Comparison of ENCODE assay signal across 22 mouse cellular contexts in genomic region chr3:101952577-101952976, GRCm38 (mm10). TPM values are rescaled to one million over a fixed set of nuclear protein-coding genes. Genes with fewer than 3 reads are reported as not detected.
DNase-seq lines count a peak whose midpoint lies in the region; ATAC-seq and TF ChIP-seq lines count a peak whose summit lies in the region.
"Had no signal": no experiment of that assay in that cellular context is flagged by ENCODE, and none has a peak within 500 bp of the region (broad histone marks: within the 10 kb centered on the region; RNA-seq: fewer than 3 reads in every experiment).

No protein-coding gene starts in this region.

- no peak overlapping the region for H3K4me3 ChIP-seq in forebrain, embryonic 14.5 days (ENCODE audit: low read depth, low read length)
- no peak overlapping the region for H3K4me3 ChIP-seq in forebrain, embryonic 12.5 days (replicated peaks)
- no peak overlapping the region for H3K4me3 ChIP-seq in midbrain, embryonic 14.5 days (replicated peaks; ENCODE audit: low read depth, low read length)
- H3K4me3 ChIP-seq in midbrain, embryonic 11.5 days (ENCODE audit: low read depth, low read length), result no peak overlapping the region
- no peak overlapping the region for H3K4me3 ChIP-seq in cortical plate, adult 2 months (ENCODE audit: insufficient read depth, low read length)
- H3K4me3 ChIP-seq in neural tube, embryonic 14.5 days (ENCODE audit: low read depth, low read length), result no peak overlapping the region
- H3K4me3 ChIP-seq: limb, embryonic 15.5 days had no signal

- H3K27me3 ChIP-seq in forebrain, embryonic 14.5 days (replicated peaks; ENCODE audit: control insufficient read depth, insufficient read depth, low read length), result no peaks in the 10 kb centered on the region
- no peaks in the 10 kb centered on the region; the same call in 1 of the 2 replicates for H3K27me3 ChIP-seq in forebrain, embryonic 12.5 days
- H3K27me3 ChIP-seq in midbrain, embryonic 14.5 days (ENCODE audit: control insufficient read depth, insufficient read depth, low read length), result no peaks in the 10 kb centered on the region
- no peaks in the 10 kb centered on the region for H3K27me3 ChIP-seq in midbrain, embryonic 11.5 days (ENCODE audit: control insufficient read depth, insufficient read depth, low read length)
- H3K27me3 ChIP-seq in neural tube, embryonic 14.5 days (ENCODE audit: control insufficient read depth, insufficient read depth, low read length), result no peaks in the 10 kb centered on the region
- H3K27me3 ChIP-seq: limb, embryonic 15.5 days had no signal

- no peak overlapping the region for H3K4me2 ChIP-seq in forebrain, embryonic 14.5 days (ENCODE audit: low read length)
- no peak overlapping the region for H3K4me2 ChIP-seq in forebrain, embryonic 12.5 days
- H3K4me2 ChIP-seq in midbrain, embryonic 14.5 days (ENCODE audit: low read length), result no peak overlapping the region
- no peak overlapping the region for H3K4me2 ChIP-seq in midbrain, embryonic 11.5 days
- no peak overlapping the region for H3K4me2 ChIP-seq in neural tube, embryonic 14.5 days (ENCODE audit: low read depth, low read length)
- H3K4me2 ChIP-seq: limb, embryonic 15.5 days had no signal

- no peak overlapping the region for H3K9ac ChIP-seq in forebrain, embryonic 14.5 days (ENCODE audit: low read length)
- H3K9ac ChIP-seq in forebrain, embryonic 12.5 days, result no peak overlapping the region
- no peak overlapping the region for H3K9ac ChIP-seq in midbrain, embryonic 14.5 days (replicated peaks; ENCODE audit: low read length)
- no peak overlapping the region for H3K9ac ChIP-seq in midbrain, embryonic 11.5 days (ENCODE audit: low read length)
- H3K9ac ChIP-seq in neural tube, embryonic 14.5 days (replicated peaks; ENCODE audit: low read depth, low read length), result no peak overlapping the region
- H3K9ac ChIP-seq: limb, embryonic 15.5 days; liver, postnatal 0 days had no signal

- H3K9me3 ChIP-seq in forebrain, embryonic 14.5 days (replicated peaks; ENCODE audit: control insufficient read depth, low read length), result no peaks in the 10 kb centered on the region
- H3K9me3 ChIP-seq in forebrain, embryonic 12.5 days, result no peaks in the 10 kb centered on the region
- no peaks in the 10 kb centered on the region for H3K9me3 ChIP-seq in midbrain, embryonic 14.5 days (ENCODE audit: control insufficient read depth, low read length)
- H3K9me3 ChIP-seq in midbrain, embryonic 11.5 days (ENCODE audit: control insufficient read depth, low read length), result no peaks in the 10 kb centered on the region
- no peaks in the 10 kb centered on the region for H3K9me3 ChIP-seq in neural tube, embryonic 14.5 days (ENCODE audit: control insufficient read depth, low read length)
- H3K9me3 ChIP-seq: limb, embryonic 15.5 days had no signal

- H3K27ac ChIP-seq in forebrain, embryonic 14.5 days (ENCODE audit: low read depth, low read length), result no peak overlapping the region
- H3K27ac ChIP-seq in forebrain, embryonic 12.5 days, result no peak overlapping the region
- H3K27ac ChIP-seq in midbrain, embryonic 14.5 days (replicated peaks; ENCODE audit: low read depth, low read length), result 0 out of 2 replicates have a peak overlapping the region, but pooled peaks have one; percentile 32
- no peak overlapping the region for H3K27ac ChIP-seq in midbrain, embryonic 11.5 days (ENCODE audit: low read depth, low read length)
- no peak overlapping the region for H3K27ac ChIP-seq in cortical plate, adult 2 months (ENCODE audit: insufficient read depth, low read length)
- H3K27ac ChIP-seq in neural tube, embryonic 14.5 days (ENCODE audit: low read depth, low read length), result no peak overlapping the region
- H3K27ac ChIP-seq: limb, embryonic 15.5 days had no signal

- no peaks in the 10 kb centered on the region for H3K36me3 ChIP-seq in forebrain, embryonic 14.5 days (ENCODE audit: control insufficient read depth, insufficient read depth, low read length)
- H3K36me3 ChIP-seq in forebrain, embryonic 12.5 days (replicated peaks), result no peaks in the 10 kb centered on the region
- no peaks in the 10 kb centered on the region for H3K36me3 ChIP-seq in midbrain, embryonic 14.5 days (ENCODE audit: control insufficient read depth, insufficient read depth, low read length)
- H3K36me3 ChIP-seq in midbrain, embryonic 11.5 days (ENCODE audit: control insufficient read depth, insufficient read depth, low read length), result no peaks in the 10 kb centered on the region
- H3K36me3 ChIP-seq in neural tube, embryonic 14.5 days (ENCODE audit: control insufficient read depth, insufficient read depth, low read length), result no peaks in the 10 kb centered on the region
- H3K36me3 ChIP-seq: limb, embryonic 15.5 days had no signal

- ATAC-seq in forebrain, embryonic 14.5 days, result no peak; the same call in 1 of the 2 replicates
- no peak for ATAC-seq in forebrain, embryonic 12.5 days (ENCODE audit: low FRiP score)
- no peak for ATAC-seq in midbrain, embryonic 14.5 days (ENCODE audit: low FRiP score, low TSS enrichment)
- no peak for ATAC-seq in midbrain, embryonic 11.5 days (ENCODE audit: low FRiP score)
- peak; percentile 64; the same call in 1 of the 2 replicates for ATAC-seq in neural tube, embryonic 14.5 days (ENCODE audit: low read depth)
- ATAC-seq: liver, postnatal 0 days had no signal

- DNase-seq in forebrain, embryonic 14.5 days (ENCODE audit: low spot score), result peak; percentile 44
- peak; percentile 70 for DNase-seq in midbrain, embryonic 14.5 days
- DNase-seq in midbrain, embryonic 11.5 days (ENCODE audit: low spot score, missing footprints), result no peak
- no peak for DNase-seq in adrenal gland, postnatal 10 days
- no peak for DNase-seq in spleen, postnatal 36 days (ENCODE audit: low spot score in 2 of 2)
- DNase-seq: gastrocnemius, postnatal 25 days; kidney, adult 18-20 months; kidney, postnatal 10 days; liver, postnatal 0 days; lung, postnatal 14 days; right cerebral cortex, postnatal 14 days had no signal

- TF ChIP-seq POLR2A in cortical plate, adult 2 months (IDR thresholded peaks at IDR 0.05; ENCODE audit: extremely low read depth, insufficient read depth, low read length), result no peak

- peak; percentile 18; the same call in 1 of the 2 replicates for TF ChIP-seq CTCF in cortical plate, adult 2 months (IDR thresholded peaks at IDR 0.05; ENCODE audit: extremely low read depth, insufficient read depth, low read length)

- H3K4me1 ChIP-seq in forebrain, embryonic 14.5 days (ENCODE audit: control insufficient read depth, insufficient read depth, low read length), result peaks cover 8% of the 10 kb centered on the region
- H3K4me1 ChIP-seq in forebrain, embryonic 12.5 days, result no peaks in the 10 kb centered on the region
- 0 out of 2 replicates have a peak, but pooled peaks cover 3% of the 10 kb centered on the region for H3K4me1 ChIP-seq in midbrain, embryonic 14.5 days (ENCODE audit: control insufficient read depth, insufficient read depth, low read length)
- H3K4me1 ChIP-seq in midbrain, embryonic 11.5 days (ENCODE audit: control insufficient read depth, insufficient read depth, low read length), result no peaks in the 10 kb centered on the region
- H3K4me1 ChIP-seq in cortical plate, adult 2 months (ENCODE audit: control insufficient read depth, insufficient read depth, low read length), result no peaks in the 10 kb centered on the region
- H3K4me1 ChIP-seq in neural tube, embryonic 14.5 days (ENCODE audit: control insufficient read depth, insufficient read depth, low read length), result no peaks in the 10 kb centered on the region
- H3K4me1 ChIP-seq: limb, embryonic 15.5 days had no signal

- 92% methylated on average over 2 of the region's 2 CpGs for WGBS in forebrain, embryonic 14.5 days
- WGBS in forebrain, embryonic 12.5 days, result 90% methylated on average over 2 of the region's 2 CpGs
- 81% methylated on average over 2 of the region's 2 CpGs for WGBS in midbrain, embryonic 14.5 days
- 75% methylated on average over 2 of the region's 2 CpGs for WGBS in midbrain, embryonic 11.5 days
- 81% methylated on average over 2 of the region's 2 CpGs for WGBS in neural tube, embryonic 14.5 days

RNA-seq across cellular contexts. Expression of gene Slc22a15, which starts 28.3 kb away (rescaled TPM):
- polyA plus RNA-seq in forebrain, embryonic 14.5 days (2014; fragmentation: Nextera tagmentation; extraction: Ambion mirVana), result 4.0 and 4.4 TPM in 2 replicates
- polyA plus RNA-seq in forebrain, embryonic 12.5 days (2016; fragmentation: Nextera tagmentation; extraction: Ambion mirVana), result 6.3 and 6.4 TPM in 2 replicates
- 7.9 and 8.8 TPM in 2 replicates for polyA plus RNA-seq in midbrain, embryonic 14.5 days (2014; fragmentation: Nextera tagmentation; extraction: Ambion mirVana)
- polyA plus RNA-seq in midbrain, embryonic 11.5 days (2014; fragmentation: Nextera tagmentation; extraction: Ambion mirVana), result 4.6 and 5.0 TPM in 2 replicates
- polyA plus RNA-seq in cortical plate, adult 2 months (2012; rRNA removed), result 5.3 and 5.6 TPM in 2 replicates
- 6.1 and 7.0 TPM in 2 replicates for polyA plus RNA-seq in neural tube, embryonic 14.5 days (2014; fragmentation: Nextera tagmentation; extraction: Ambion mirVana)
- 1 to 10 TPM; 6.4 to 7.6 TPM for total RNA-seq in adrenal gland, postnatal 10 days (2021)

RNA-seq across cellular contexts. Expression of gene Nhlh2, which starts 57.3 kb away (rescaled TPM):
- polyA plus RNA-seq in forebrain, embryonic 14.5 days (2014; fragmentation: Nextera tagmentation; extraction: Ambion mirVana), result 18.4 and 20.5 TPM in 2 replicates
- 56.4 and 59.5 TPM in 2 replicates for polyA plus RNA-seq in forebrain, embryonic 12.5 days (2016; fragmentation: Nextera tagmentation; extraction: Ambion mirVana)
- polyA plus RNA-seq in midbrain, embryonic 14.5 days (2014; fragmentation: Nextera tagmentation; extraction: Ambion mirVana), result 45.0 and 46.2 TPM in 2 replicates
- polyA plus RNA-seq in midbrain, embryonic 11.5 days (2014; fragmentation: Nextera tagmentation; extraction: Ambion mirVana), result 100 and 112 TPM in 2 replicates
- polyA plus RNA-seq in cortical plate, adult 2 months (2012; rRNA removed), result 0.02 and 0.13 TPM in 2 replicates
- polyA plus RNA-seq in neural tube, embryonic 14.5 days (2014; fragmentation: Nextera tagmentation; extraction: Ambion mirVana), result 20.8 and 33.7 TPM in 2 replicates
- total RNA-seq in adrenal gland, postnatal 10 days (2021), result under 1 TPM in 1 of 2 experiments, not detected in 1; 0.09 TPM
- total RNA-seq: ES-E14; gastrocnemius, postnatal 25 days; heart, adult 8-10 months; megakaryocyte-erythroid progenitor cell, adult 5-6 weeks had no signal
- polyA plus RNA-seq: heart, embryonic 16.5 days; liver, postnatal 0 days; spleen, adult 2 months; stomach, embryonic 16.5 days; thymus, postnatal 0 days had no signal

Comparison
In these comparisons a context has a peak if more than half of its experiments do, and no peak if none do; other contexts are left out.
1. DNase-seq: peak in forebrain, embryonic 14.5 days (single experiment) and midbrain, embryonic 14.5 days (single experiment); none in midbrain, embryonic 11.5 days (single experiment), adrenal gland, postnatal 10 days (single experiment) and spleen, postnatal 36 days (0 of 2).
2. RNA of gene Nhlh2, which starts 57.3 kb away (polyA plus RNA-seq): 100 to 112 TPM in midbrain, embryonic 11.5 days, 56.4 to 59.5 TPM in forebrain, embryonic 12.5 days, 45.0 to 46.2 TPM in midbrain, embryonic 14.5 days, 20.8 to 33.7 TPM in neural tube, embryonic 14.5 days and 18.4 to 20.5 TPM in forebrain, embryonic 14.5 days; 0.02 to 0.13 TPM in cortical plate, adult 2 months; every median in the first group is over 10 times any median in the second.